Mouse (Mus musculus) spleen, postnatal 10 days (tissue): ENCODE data around the gene Tesc.

ENCODE experiments used
- DNase-seq, 2 experiments: peaks; one replicate each; pipeline ENCODE4 v3.0.0; 2021 to 2022; ENCODE audit warnings: low spot score in 2 of 2

Gene Tesc

GRCm38 (mm10) chr5:118106667-118107066 is 79.1 kb downstream of the Tesc start:
- DNase-seq, result no peak

DNA sequence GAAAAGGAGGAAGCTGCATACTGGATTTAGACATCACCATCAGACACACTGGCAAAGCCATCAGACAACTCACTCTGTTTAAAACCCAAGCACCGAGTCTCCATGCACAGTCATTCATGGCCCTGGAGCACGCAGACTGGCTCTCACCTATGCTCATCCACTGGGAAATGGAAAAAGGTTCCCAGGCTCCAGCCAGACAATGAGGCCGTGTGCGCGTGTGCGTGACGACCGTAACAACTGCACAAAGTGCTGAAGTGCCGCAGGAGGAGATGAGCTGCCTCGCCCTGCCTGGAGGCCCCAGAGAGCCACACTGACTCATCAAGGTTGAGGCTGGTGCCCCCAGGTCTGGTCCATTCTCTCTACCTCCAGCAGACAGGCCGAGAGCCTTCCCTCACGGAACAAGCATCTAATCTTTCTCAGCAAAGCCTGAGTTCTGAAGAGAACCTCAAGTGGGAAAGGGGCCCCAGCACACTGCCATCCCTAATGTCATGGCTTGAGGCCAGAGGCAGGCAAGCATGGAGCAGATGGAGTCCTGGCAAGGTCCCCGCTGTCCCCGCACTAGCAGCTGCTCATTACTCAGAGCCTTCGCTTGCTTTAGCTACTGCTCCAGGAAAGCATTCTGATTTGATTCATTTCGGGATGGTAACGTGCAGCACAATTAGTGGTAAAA is 80.7 kb downstream of the Tesc start:
- DNase-seq, result no peak

- no peak for DNase-seq
Measured at GRCm38 (mm10) chr5:118108794-118109440, 81.4 kb downstream of the Tesc start.
